Mouse (Mus musculus): Measurements from ENCODE around the gene Ctla4. TPM values are rescaled to one million over a fixed set of nuclear protein-coding genes. Genes with fewer than 3 reads are reported as not detected.

Ctla4 gene
- total RNA-seq, 2 experiments from 2014 or later = not detected

GRCm38 (mm10) chr1:60863701-60864100, 23.1 kb upstream of the Ctla4 start:
- no peak for DNase-seq (ENCODE audit: low spot score in 2 of 2)

- DNase-seq (ENCODE audit: low spot score in 2 of 2) = no peak
Observed at GRCm38 (mm10) chr1:60865167-60865566, 21.6 kb upstream of the Ctla4 start.

- no peak for DNase-seq (ENCODE audit: low spot score in 2 of 2)
Observed at GRCm38 (mm10) chr1:60866043-60866442, 20.8 kb upstream of the Ctla4 start.

- peak; percentile 60 to 72 for DNase-seq (ENCODE audit: low spot score in 2 of 2)
Observed at GRCm38 (mm10) chr1:60868333-60869277, 18.2 kb upstream of the Ctla4 start.

- DNase-seq (ENCODE audit: low spot score in 2 of 2) = no peak
Observed at GRCm38 (mm10) chr1:60875267-60875666, 11.5 kb upstream of the Ctla4 start.

- DNase-seq (ENCODE audit: low spot score in 2 of 2) = no peak
Observed at GRCm38 (mm10) chr1:60880116-60880867, 6.5 kb upstream of the Ctla4 start.

GRCm38 (mm10) chr1:60882792-60883191, 4.0 kb upstream of the Ctla4 start:
- no peak for DNase-seq (ENCODE audit: low spot score in 2 of 2)

GRCm38 (mm10) chr1:60883279-60883678, 3.5 kb upstream of the Ctla4 start:
- no peak for DNase-seq (ENCODE audit: low spot score in 2 of 2)

- no peak for DNase-seq (ENCODE audit: low spot score in 2 of 2)
Observed at GRCm38 (mm10) chr1:60884611-60885010, 2.2 kb upstream of the Ctla4 start.

- DNase-seq (ENCODE audit: low spot score in 2 of 2) = peak in 1 of 2 experiments; percentile 60
Observed at GRCm38 (mm10) chr1:60898127-60898932, 11.5 kb downstream of the Ctla4 start.

- DNase-seq (ENCODE audit: low spot score in 2 of 2) = no peak
Observed at GRCm38 (mm10) chr1:60898933-60899210, 12.1 kb downstream of the Ctla4 start.

GRCm38 (mm10) chr1:60899244-60899643, 12.4 kb downstream of the Ctla4 start:
- no peak for DNase-seq (ENCODE audit: low spot score in 2 of 2)

- no peak for DNase-seq (ENCODE audit: low spot score in 2 of 2)
Observed at GRCm38 (mm10) chr1:60902547-60902946, 15.7 kb downstream of the Ctla4 start.

- no peak for DNase-seq (ENCODE audit: low spot score in 2 of 2)
Observed at GRCm38 (mm10) chr1:60903126-60903525, 16.3 kb downstream of the Ctla4 start.

- no peak for DNase-seq (ENCODE audit: low spot score in 2 of 2)
Observed at GRCm38 (mm10) chr1:60904456-60904978, 17.7 kb downstream of the Ctla4 start.

GRCm38 (mm10) chr1:60907466-60907865, 20.7 kb downstream of the Ctla4 start:
- DNase-seq (ENCODE audit: low spot score in 2 of 2) = no peak

GRCm38 (mm10) chr1:60908751-60909161, 22.0 kb downstream of the Ctla4 start:
- no peak for DNase-seq (ENCODE audit: low spot score in 2 of 2)

- DNase-seq (ENCODE audit: low spot score in 2 of 2) = no peak
Observed at GRCm38 (mm10) chr1:60909746-60910145, 22.9 kb downstream of the Ctla4 start.

GRCm38 (mm10) chr1:60910796-60911195, 24.0 kb downstream of the Ctla4 start:
- no peak for DNase-seq (ENCODE audit: low spot score in 2 of 2)

GRCm38 (mm10) chr1:60911631-60912030, 24.8 kb downstream of the Ctla4 start:
- DNase-seq (ENCODE audit: low spot score in 2 of 2) = no peak

GRCm38 (mm10) chr1:60913305-60913704, 26.5 kb downstream of the Ctla4 start:
- DNase-seq (ENCODE audit: low spot score in 2 of 2) = no peak

All from layer of hippocampus, postnatal 14 days (tissue).